Mouse (Mus musculus): Measurements from ENCODE around the gene Gmps. TPM values are rescaled to one million over a fixed set of nuclear protein-coding genes. Genes with fewer than 3 reads are reported as not detected.

Gene Gmps
- polyA plus RNA-seq, 1 experiment from 2014 or later: 51.8 TPM

DNA sequence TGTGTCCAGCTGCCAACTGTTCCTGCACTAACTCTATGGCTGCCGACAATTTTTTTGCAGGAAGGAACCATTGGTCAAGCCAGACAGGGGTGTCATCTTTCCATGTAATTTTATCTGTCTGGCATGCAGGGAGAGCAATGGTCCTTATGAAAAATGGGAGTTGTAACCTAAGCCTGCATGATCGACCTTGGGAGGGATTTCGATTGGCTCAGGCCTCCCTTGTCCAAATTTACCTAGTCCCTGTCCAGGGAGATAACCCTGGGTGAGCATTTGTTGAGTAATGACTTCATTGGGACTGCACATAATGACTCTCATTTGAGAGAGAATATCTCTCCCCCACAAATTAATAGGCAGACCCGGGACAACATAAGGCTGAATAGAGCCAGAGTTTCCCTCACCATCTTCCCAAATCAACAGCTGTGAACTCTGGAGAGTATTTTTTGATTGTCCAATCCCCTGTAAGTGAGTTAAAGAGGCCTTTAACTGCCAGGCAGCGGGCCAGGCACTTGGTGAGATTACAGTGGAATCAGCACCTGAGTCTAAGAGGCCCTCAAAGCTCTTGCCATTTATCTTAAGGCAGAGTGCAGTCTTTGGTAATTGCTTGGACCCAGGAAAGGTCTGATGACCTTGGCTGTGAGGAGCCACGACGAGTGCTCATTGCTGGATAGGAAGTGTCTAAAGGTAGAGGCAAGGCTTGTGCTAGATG, 62.4 kb downstream of the Gmps start:
- Histone ChIP-seq H3K4me1 (ENCODE audit: control insufficient read depth, insufficient read depth, low read length) (no peaks in the 10 kb centered on the region), H3K4me2 (replicated peaks; ENCODE audit: low read depth, low read length) (no peak overlapping the region), H3K4me3 (ENCODE audit: low read depth, low read length) (no peak overlapping the region), H3K9ac (replicated peaks; ENCODE audit: low read depth, low read length) (no peak overlapping the region), H3K36me3 (ENCODE audit: control insufficient read depth, insufficient read depth, low read length) (no peaks in the 10 kb centered on the region), H3K9me3 (ENCODE audit: control insufficient read depth, low read depth, low read length) (no peaks in the 10 kb centered on the region), H3K27me3 (ENCODE audit: control insufficient read depth, insufficient read depth, low read length) (no peaks in the 10 kb centered on the region), H3K27ac (ENCODE audit: low read length) (no peak overlapping the region)
- 64% methylated on average over 7 of the region's 7 CpGs for WGBS
- ATAC-seq (ENCODE audit: insufficient number of reproducible peaks, insufficient read depth, low FRiP score, low read depth): no peak

DNA sequence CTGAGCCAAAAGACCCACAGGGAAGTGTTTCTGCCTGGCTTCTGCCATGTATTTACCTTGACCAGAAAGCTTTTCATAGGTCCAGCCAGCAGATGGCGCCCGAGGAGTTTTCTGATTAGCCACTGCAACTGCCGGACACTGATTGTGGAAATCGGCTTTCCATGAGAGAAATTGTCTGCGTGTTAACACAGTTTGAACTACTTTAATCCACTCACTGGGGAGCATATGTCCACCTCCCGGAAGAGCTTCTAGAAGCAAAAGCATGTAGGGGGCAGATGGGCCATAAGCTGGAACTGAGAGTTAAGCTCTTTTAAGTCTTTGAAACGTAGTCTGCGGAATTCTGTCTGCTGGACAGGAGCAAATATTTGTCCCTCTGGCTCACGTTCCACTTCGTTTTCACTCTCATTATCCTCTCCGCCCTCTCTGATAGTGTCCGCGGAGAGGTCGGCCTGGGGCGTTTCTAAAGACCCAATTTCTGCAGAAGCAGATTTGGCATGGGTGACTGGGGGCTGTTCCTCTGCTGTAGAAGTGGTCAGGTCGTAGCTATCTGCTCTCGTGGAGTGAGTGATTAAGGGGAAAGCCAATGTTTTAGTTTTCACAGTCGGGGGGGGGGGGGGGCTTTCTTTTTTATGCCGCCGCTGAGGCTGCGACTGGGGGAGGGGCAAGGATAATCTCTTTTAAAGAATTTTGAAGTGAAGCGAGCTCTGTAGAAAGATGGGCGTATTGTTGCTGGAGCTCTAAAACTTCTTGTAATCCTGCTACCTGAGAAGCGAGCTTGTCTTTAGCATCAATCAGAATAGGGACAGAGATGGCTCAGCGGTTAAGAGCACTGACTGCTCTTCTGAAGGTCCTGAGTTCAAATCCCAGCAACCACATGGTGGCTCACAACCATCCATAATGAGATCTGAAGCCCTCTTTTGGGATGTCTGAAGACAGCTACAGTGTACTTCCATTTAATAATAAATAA, 64.2 kb downstream of the Gmps start:
- ATAC-seq (ENCODE audit: insufficient number of reproducible peaks, insufficient read depth, low FRiP score, low read depth): peak; percentile 67; the same call in 1 of the 2 replicates
- peak overlapping the region; percentile 38 for H3K9ac ChIP-seq (replicated peaks; ENCODE audit: low read depth, low read length)
- no peaks in the 10 kb centered on the region for H3K36me3 ChIP-seq (ENCODE audit: control insufficient read depth, insufficient read depth, low read length)
- no peak overlapping the region for H3K27ac ChIP-seq (ENCODE audit: low read length)
- H3K4me1 ChIP-seq (ENCODE audit: control insufficient read depth, insufficient read depth, low read length): no peaks in the 10 kb centered on the region
- H3K4me2 ChIP-seq (replicated peaks; ENCODE audit: low read depth, low read length): peak overlapping the region; percentile 67
- WGBS: 10% methylated on average over 25 of the region's 25 CpGs
- no peaks in the 10 kb centered on the region for H3K9me3 ChIP-seq (ENCODE audit: control insufficient read depth, low read depth, low read length)
- peak overlapping the region; percentile 34 for H3K4me3 ChIP-seq (ENCODE audit: low read depth, low read length)
- no peaks in the 10 kb centered on the region for H3K27me3 ChIP-seq (ENCODE audit: control insufficient read depth, insufficient read depth, low read length)

Other genes starting within 250 kb of the Gmps start
- gene Plch1, start 76.6 kb upstream of the Gmps start, polyA plus RNA-seq (2014; fragmentation: Nextera tagmentation; extraction: Ambion mirVana): 11.6 and 13.1 TPM in 2 replicates
- 4.6 and 6.8 TPM in 2 replicates for gene E130311K13Rik, start 46.6 kb upstream of the Gmps start, polyA plus RNA-seq (2014; fragmentation: Nextera tagmentation; extraction: Ambion mirVana)
- gene Slc33a1, start 11.3 kb upstream of the Gmps start, polyA plus RNA-seq (2014; fragmentation: Nextera tagmentation; extraction: Ambion mirVana): 15.3 and 19.4 TPM in 2 replicates
- gene Vmn2r1, start 105.4 kb downstream of the Gmps start, polyA plus RNA-seq (2014; fragmentation: Nextera tagmentation; extraction: Ambion mirVana): 0.03 and 0.09 TPM in 2 replicates
- not detected in 2 replicates for gene Vmn2r2, start 165.8 kb downstream of the Gmps start, polyA plus RNA-seq (2014; fragmentation: Nextera tagmentation; extraction: Ambion mirVana)

Data from stomach, embryonic 14.5 days (tissue).